Mouse (Mus musculus): ENCODE measurements at regions not wholly inside any gene's neighbourhood (a gene's known extent, or its start where the extent isn't known, plus 50 kb on each side); places are given as distances from the start of the nearest gene placed in this dataset.

- no peak for ATAC-seq (ENCODE audit: insufficient read depth)
- no peaks in the 10 kb centered on the region for H3K9me3 ChIP-seq (replicated peaks)
- no peaks in the 10 kb centered on the region for H3K36me3 ChIP-seq (replicated peaks)
- H3K4me2 ChIP-seq: no peak overlapping the region
- H3K4me3 ChIP-seq (replicated peaks): no peak overlapping the region
- 55% methylated on average over 2 of the region's 2 CpGs for whole genome bisulfite sequencing (ENCODE audit: insufficient replicate concordance)
- no peak overlapping the region for H3K27ac ChIP-seq (replicated peaks)
- no peak overlapping the region for H3K9ac ChIP-seq
- no peaks in the 10 kb centered on the region for H3K27me3 ChIP-seq
- no peaks in the 10 kb centered on the region for H3K4me1 ChIP-seq (replicated peaks)
These were observed 506.2 kb downstream of the Ebf1 start for GRCm38 (mm10) chr11:45123276-45123675.

- Histone ChIP-seq H3K27me3 (no peaks in the 10 kb centered on the region), H3K4me2 (no peak overlapping the region), H3K9ac (no peak overlapping the region), H3K27ac (replicated peaks) (no peak overlapping the region), H3K36me3 (replicated peaks) (no peaks in the 10 kb centered on the region), H3K4me1 (replicated peaks) (no peaks in the 10 kb centered on the region), H3K9me3 (replicated peaks) (no peaks in the 10 kb centered on the region), H3K4me3 (replicated peaks) (no peak overlapping the region)
- 60% methylated on average over 2 of the region's 2 CpGs for WGBS (ENCODE audit: insufficient replicate concordance)
- no peak for ATAC-seq (ENCODE audit: insufficient read depth)
These were observed 519.7 kb downstream of the Ebf1 start for GRCm38 (mm10) chr11:45136781-45137180.

GRCm38 (mm10) chr11:45138351-45138975 is 521.3 kb downstream of the Ebf1 start:
- no peak overlapping the region for H3K9ac ChIP-seq
- no peaks in the 10 kb centered on the region for H3K36me3 ChIP-seq (replicated peaks)
- no peak for ATAC-seq (ENCODE audit: insufficient read depth)
- no peaks in the 10 kb centered on the region for H3K27me3 ChIP-seq
- no peaks in the 10 kb centered on the region for H3K4me1 ChIP-seq (replicated peaks)
- no peaks in the 10 kb centered on the region for H3K9me3 ChIP-seq (replicated peaks)
- no peak overlapping the region for H3K27ac ChIP-seq (replicated peaks)
- no peak overlapping the region for H3K4me2 ChIP-seq
- WGBS (ENCODE audit: insufficient replicate concordance): 62% methylated on average over 4 of the region's 4 CpGs
- H3K4me3 ChIP-seq (replicated peaks): no peak overlapping the region

GRCm38 (mm10) chr11:45140490-45140889 is 523.4 kb downstream of the Ebf1 start:
- 28% methylated on average over 1 of the region's 1 CpGs for WGBS (ENCODE audit: insufficient replicate concordance)
- no peaks in the 10 kb centered on the region for H3K27me3 ChIP-seq
- H3K4me1 ChIP-seq (replicated peaks): no peaks in the 10 kb centered on the region
- H3K9me3 ChIP-seq (replicated peaks): no peaks in the 10 kb centered on the region
- H3K36me3 ChIP-seq (replicated peaks): no peaks in the 10 kb centered on the region
- H3K4me3 ChIP-seq (replicated peaks): no peak overlapping the region
- no peak overlapping the region for H3K27ac ChIP-seq (replicated peaks)
- ATAC-seq (ENCODE audit: insufficient read depth): no peak
- no peak overlapping the region for H3K4me2 ChIP-seq
- no peak overlapping the region for H3K9ac ChIP-seq

GRCm38 (mm10) chr11:45154070-45154469 is 537.0 kb downstream of the Ebf1 start:
- no peaks in the 10 kb centered on the region for H3K9me3 ChIP-seq (replicated peaks)
- no peak overlapping the region for H3K27ac ChIP-seq (replicated peaks)
- no peak overlapping the region for H3K4me3 ChIP-seq (replicated peaks)
- WGBS (ENCODE audit: insufficient replicate concordance): 72% methylated on average over 6 of the region's 6 CpGs
- no peaks in the 10 kb centered on the region for H3K27me3 ChIP-seq
- no peak overlapping the region for H3K4me2 ChIP-seq
- H3K4me1 ChIP-seq (replicated peaks): no peaks in the 10 kb centered on the region
- H3K36me3 ChIP-seq (replicated peaks): no peaks in the 10 kb centered on the region
- no peak for ATAC-seq (ENCODE audit: insufficient read depth)
- H3K9ac ChIP-seq: no peak overlapping the region

GRCm38 (mm10) chr11:45154497-45154896 is 537.4 kb downstream of the Ebf1 start:
- Histone ChIP-seq H3K4me1 (replicated peaks) (no peaks in the 10 kb centered on the region), H3K4me3 (replicated peaks) (no peak overlapping the region), H3K9me3 (replicated peaks) (no peaks in the 10 kb centered on the region), H3K27me3 (no peaks in the 10 kb centered on the region), H3K27ac (replicated peaks) (no peak overlapping the region), H3K9ac (no peak overlapping the region), H3K36me3 (replicated peaks) (no peaks in the 10 kb centered on the region), H3K4me2 (no peak overlapping the region)
- ATAC-seq (ENCODE audit: insufficient read depth): no peak
- 49% methylated on average over 8 of the region's 8 CpGs for WGBS (ENCODE audit: insufficient replicate concordance)

- Histone ChIP-seq H3K4me3 (replicated peaks) (no peak overlapping the region), H3K27me3 (no peaks in the 10 kb centered on the region), H3K9ac (no peak overlapping the region), H3K4me2 (no peak overlapping the region), H3K4me1 (replicated peaks) (no peaks in the 10 kb centered on the region), H3K36me3 (replicated peaks) (no peaks in the 10 kb centered on the region), H3K9me3 (replicated peaks) (no peaks in the 10 kb centered on the region), H3K27ac (replicated peaks) (no peak overlapping the region)
- 12% methylated on average over 1 of the region's 1 CpGs for WGBS (ENCODE audit: insufficient replicate concordance)
- no peak for ATAC-seq (ENCODE audit: insufficient read depth)
These were observed 538.7 kb downstream of the Ebf1 start for GRCm38 (mm10) chr11:45155782-45156181.

GRCm38 (mm10) chr11:45158282-45158681 is 541.2 kb downstream of the Ebf1 start:
- WGBS (ENCODE audit: insufficient replicate concordance): 13% methylated on average over 2 of the region's 2 CpGs
- no peak overlapping the region for H3K4me2 ChIP-seq
- H3K36me3 ChIP-seq (replicated peaks): no peaks in the 10 kb centered on the region
- H3K9me3 ChIP-seq (replicated peaks): no peaks in the 10 kb centered on the region
- no peak overlapping the region for H3K4me3 ChIP-seq (replicated peaks)
- ATAC-seq (ENCODE audit: insufficient read depth): no peak
- H3K9ac ChIP-seq: no peak overlapping the region
- H3K27me3 ChIP-seq: no peaks in the 10 kb centered on the region
- H3K27ac ChIP-seq (replicated peaks): no peak overlapping the region
- H3K4me1 ChIP-seq (replicated peaks): no peaks in the 10 kb centered on the region

- Histone ChIP-seq H3K9ac (no peak overlapping the region), H3K27me3 (no peaks in the 10 kb centered on the region), H3K27ac (replicated peaks) (no peak overlapping the region), H3K9me3 (replicated peaks) (no peaks in the 10 kb centered on the region), H3K36me3 (replicated peaks) (no peaks in the 10 kb centered on the region), H3K4me3 (replicated peaks) (no peak overlapping the region), H3K4me1 (replicated peaks) (no peaks in the 10 kb centered on the region), H3K4me2 (no peak overlapping the region)
- WGBS (ENCODE audit: insufficient replicate concordance): 48% methylated on average over 8 of the region's 8 CpGs
- no peak for ATAC-seq (ENCODE audit: insufficient read depth)
These were observed 543.8 kb downstream of the Ebf1 start for GRCm38 (mm10) chr11:45160871-45161270.

GRCm38 (mm10) chr11:45173546-45173945 is 556.4 kb downstream of the Ebf1 start:
- WGBS (ENCODE audit: insufficient replicate concordance): 47% methylated on average over 2 of the region's 2 CpGs
- Histone ChIP-seq H3K4me2 (no peak overlapping the region), H3K9ac (no peak overlapping the region), H3K36me3 (replicated peaks) (no peaks in the 10 kb centered on the region), H3K9me3 (replicated peaks) (no peaks in the 10 kb centered on the region), H3K4me3 (replicated peaks) (no peak overlapping the region), H3K4me1 (replicated peaks) (no peaks in the 10 kb centered on the region), H3K27ac (replicated peaks) (no peak overlapping the region), H3K27me3 (no peaks in the 10 kb centered on the region)
- ATAC-seq (ENCODE audit: insufficient read depth): no peak

GRCm38 (mm10) chr11:45174071-45174470 is 557.0 kb downstream of the Ebf1 start:
- no peak overlapping the region for H3K4me3 ChIP-seq (replicated peaks)
- ATAC-seq (ENCODE audit: insufficient read depth): no peak
- H3K36me3 ChIP-seq (replicated peaks): no peaks in the 10 kb centered on the region
- no peak overlapping the region for H3K4me2 ChIP-seq
- H3K4me1 ChIP-seq (replicated peaks): no peaks in the 10 kb centered on the region
- no peak overlapping the region for H3K27ac ChIP-seq (replicated peaks)
- 59% methylated on average over 2 of the region's 2 CpGs for WGBS (ENCODE audit: insufficient replicate concordance)
- no peaks in the 10 kb centered on the region for H3K27me3 ChIP-seq
- H3K9ac ChIP-seq: no peak overlapping the region
- H3K9me3 ChIP-seq (replicated peaks): no peaks in the 10 kb centered on the region

All from liver, embryonic 15.5 days (tissue).